Mouse (Mus musculus): ENCODE data around the gene Cntn5.

- TF ChIP-seq POLR2A (IDR thresholded peaks at IDR 0.05; ENCODE audit: insufficient read length, low read depth) (no peak), CEBPB (IDR thresholded peaks at IDR 0.05; ENCODE audit: insufficient read depth, poor library complexity, severe bottlenecking) (no peak)
Measured at GRCm38 (mm10) chr9:10339716-10340115, 564.9 kb downstream of the Cntn5 start.

All from myocyte (in vitro differentiated cells).